Mouse (Mus musculus) megakaryocyte, embryonic 14.5 days (primary cell): ENCODE results near the gene Jund.

Experiments used
- FLI1 ChIP-seq: IDR thresholded peaks from 2 replicates; pipeline ENCODE4 v1.6.1; 2012; ENCODE audit warnings: low read length, inconsistent platforms, mixed read lengths
- GATA1 ChIP-seq: IDR thresholded peaks from 3 replicates; pipeline ENCODE4 v1.6.1; 2012; ENCODE audit warnings: mixed read lengths, low read length, inconsistent platforms, borderline replicate concordance

- TF ChIP-seq GATA1 = no peak
- no peak for TF ChIP-seq FLI1
Observed at GRCm38 (mm10) chr8:70737705-70738104, 39.0 kb downstream of the Jund start.
